Mouse (Mus musculus) liver, embryonic 14.5 days (tissue): ENCODE measurements at regions not wholly inside any gene's neighbourhood (a gene's known extent, or its start where the extent isn't known, plus 50 kb on each side); places are given as distances from the start of the nearest gene placed in this dataset.

Source experiments
- ATAC-seq: fragments of 200-750 bp; cut with Nextera tagmentation; 2 replicates; pipeline ENCODE4 v1.8.0; 2017; ENCODE audit warnings: moderate number of reproducible peaks, mild to moderate bottlenecking, moderate library complexity; ENCODE audit not compliant: insufficient read depth
- DNase-seq, 3 experiments: peaks; one replicate each; pipeline ENCODE4 v3.0.0-alpha.2; 2012 to 2013; ENCODE audit warnings: low read depth in 3 of 3, low spot score in 3 of 3
- H3K27ac ChIP-seq: fragments of 300-500 bp; sonication (generic); 2 replicates; pipeline ENCODE4 v1.5.1; 2014; ENCODE audit warnings: moderate library complexity, mild to moderate bottlenecking, control low read depth, inconsistent platforms
- H3K27me3 ChIP-seq: fragments of 300-500 bp; sonication (generic); 2 replicates; pipeline ENCODE4 v1.6.1; 2014; ENCODE audit warnings: mild to moderate bottlenecking, low read length, moderate library complexity; ENCODE audit not compliant: control insufficient read depth, insufficient read depth
- H3K36me3 ChIP-seq: fragments of 300-500 bp; sonication (generic); replicated peaks from 2 replicates; pipeline ENCODE4 v1.6.1; 2014; ENCODE audit warnings: low read depth; ENCODE audit not compliant: control insufficient read depth, insufficient read depth
- H3K4me1 ChIP-seq, 2 experiments: fragments of 200-500 bp in 1 of 2; fragments of 300-500 bp in 1 of 2; sonication (generic) in 1 of 2; replicated peaks; 2 replicates each; pipeline ENCODE4 v1.6.1; 2012 to 2014; ENCODE audit warnings: antibody characterized with exemption in 1 of 2, inconsistent platforms in 1 of 2, low read length in 1 of 2; ENCODE audit not compliant: control insufficient read depth in 2 of 2, insufficient read depth in 2 of 2
- H3K4me2 ChIP-seq: fragments of 300-500 bp; sonication (generic); 2 replicates; pipeline ENCODE4 v1.6.1; 2014; ENCODE audit warnings: low read depth, mild to moderate bottlenecking, control low read depth, moderate library complexity
- H3K4me3 ChIP-seq, 2 experiments: fragments of 200-500 bp in 1 of 2; fragments of 300-500 bp in 1 of 2; sonication (generic) in 1 of 2; 2 replicates each; pipeline ENCODE4 v1.5.1; 2012 to 2014; ENCODE audit warnings: low read depth in 2 of 2, low read length in 2 of 2, mild to moderate bottlenecking in 2 of 2, control low read depth in 1 of 2, inconsistent platforms in 1 of 2, moderate library complexity in 1 of 2; ENCODE audit not compliant: insufficient read depth in 1 of 2
- H3K9ac ChIP-seq: fragments of 300-500 bp; sonication (generic); replicated peaks from 2 replicates; pipeline ENCODE4 v1.6.1; 2014; ENCODE audit warnings: mild to moderate bottlenecking, control low read depth, moderate library complexity
- H3K9me3 ChIP-seq: fragments of 300-500 bp; sonication (generic); 2 replicates; pipeline ENCODE4 v1.6.1; 2016; ENCODE audit warnings: low read length, mixed read lengths; ENCODE audit not compliant: control insufficient read depth
- CTCF ChIP-seq: IDR thresholded peaks from 2 replicates; pipeline ENCODE4 v1.5.1; 2016; ENCODE audit warnings: antibody characterized with exemption, low read depth, control low read depth
- EP300 ChIP-seq: IDR thresholded peaks from 2 replicates; pipeline ENCODE4 v1.6.1; 2016; ENCODE audit warnings: antibody characterized with exemption, low read depth
- WGBS: fragments of 180-500 bp; shearing (Covaris S2); extraction: QIAGEN DNeasy Blood & Tissue Kit; methylation state at CpG from one replicate; pipeline ENCODE4 v1.1.7; 2014; ENCODE audit not compliant: insufficient replicate concordance; 5-methylcytosine and 5-hydroxymethylcytosine counted together

GRCm38 (mm10) chr12:20233454-20233831 lies 279.1 kb downstream of the Gm21863 start:
- no peak overlapping the region for H3K4me3 ChIP-seq
- H3K27me3 ChIP-seq, result no peaks in the 10 kb centered on the region
- H3K4me2 ChIP-seq, result no peak overlapping the region
- no peak overlapping the region for H3K27ac ChIP-seq
- H3K4me1 ChIP-seq, result no peaks in the 10 kb centered on the region
- H3K9ac ChIP-seq, result no peak overlapping the region
- H3K9me3 ChIP-seq, result peaks cover 54% of the 10 kb centered on the region
- 0 out of 2 replicates have a peak, but pooled peaks have one; percentile 1 for TF ChIP-seq CTCF
- no peak for TF ChIP-seq EP300
- DNase-seq (no peak), ATAC-seq (peak; percentile 23)
- no peaks in the 10 kb centered on the region for H3K36me3 ChIP-seq
- 62% methylated on average over 17 of the region's 17 CpGs for WGBS

GRCm38 (mm10) chr12:20233871-20234307 lies 279.6 kb downstream of the Gm21863 start:
- no peaks in the 10 kb centered on the region for H3K4me1 ChIP-seq
- H3K36me3 ChIP-seq, result no peaks in the 10 kb centered on the region
- H3K4me2 ChIP-seq, result no peak overlapping the region
- 0 out of 2 replicates have a peak, but pooled peaks have one; percentile 0 for TF ChIP-seq CTCF
- no peak for TF ChIP-seq EP300
- DNase-seq (no peak), ATAC-seq (peak; percentile 45)
- H3K4me3 ChIP-seq, result no peak overlapping the region
- no peaks in the 10 kb centered on the region for H3K27me3 ChIP-seq
- H3K9ac ChIP-seq, result no peak overlapping the region
- no peak overlapping the region for H3K27ac ChIP-seq
- H3K9me3 ChIP-seq, result peaks cover 50% of the 10 kb centered on the region
- WGBS, result 63% methylated on average over 25 of the region's 25 CpGs
